Mouse (Mus musculus) forebrain, embryonic 13.5 days (tissue): ENCODE measurements around the gene Cntn6. TPM values are rescaled to one million over a fixed set of nuclear protein-coding genes. Genes with fewer than 3 reads are reported as not detected.

Experiments used
- ATAC-seq: fragments of 200-750 bp; cut with Nextera tagmentation; 2 replicates; pipeline ENCODE4 v1.8.0; 2017
- H3K27ac ChIP-seq: fragments of 300-500 bp; sonication (generic); 2 replicates; pipeline ENCODE4 v1.5.1; 2015; ENCODE audit warnings: inconsistent platforms, mild to moderate bottlenecking, moderate library complexity
- H3K27me3 ChIP-seq: fragments of 300-500 bp; sonication (generic); 2 replicates; pipeline ENCODE4 v1.6.1; 2015; ENCODE audit warnings: mild to moderate bottlenecking, inconsistent platforms
- H3K36me3 ChIP-seq: fragments of 300-500 bp; sonication (generic); 2 replicates; pipeline ENCODE4 v1.6.1; 2015; ENCODE audit warnings: mild to moderate bottlenecking, inconsistent platforms; ENCODE audit not compliant: poor library complexity, severe bottlenecking
- H3K4me1 ChIP-seq: fragments of 300-500 bp; sonication (generic); 2 replicates; pipeline ENCODE4 v1.6.1; 2015; ENCODE audit warnings: inconsistent platforms
- H3K4me2 ChIP-seq: fragments of 300-500 bp; sonication (generic); 2 replicates; pipeline ENCODE4 v1.6.1; 2015; ENCODE audit warnings: inconsistent platforms, mild to moderate bottlenecking, moderate library complexity
- H3K4me3 ChIP-seq: fragments of 300-500 bp; sonication (generic); 2 replicates; pipeline ENCODE4 v1.5.1; 2015; ENCODE audit warnings: mild to moderate bottlenecking, inconsistent platforms
- H3K9ac ChIP-seq: fragments of 300-500 bp; sonication (generic); 2 replicates; pipeline ENCODE4 v1.6.1; 2015; ENCODE audit warnings: mild to moderate bottlenecking, inconsistent platforms
- H3K9me3 ChIP-seq: fragments of 300-500 bp; sonication (generic); replicated peaks from 2 replicates; pipeline ENCODE4 v1.6.1; 2016; ENCODE audit warnings: inconsistent platforms
- WGBS: fragments of 180-500 bp; shearing (Covaris S2); methylation state at CpG from one replicate; pipeline ENCODE4 v1.1.7; 2015; 5-methylcytosine and 5-hydroxymethylcytosine counted together
- polyA plus RNA-seq: library from polyadenylated mRNA; unstranded; fragments of >200 nt; fragmentation: Nextera tagmentation; extraction: Ambion mirVana; gene quantifications from 2 replicates; pipeline ENCODE4 v1.2.1, GENCODE M21; 2015

Cntn6 gene
- polyA plus RNA-seq, 1 experiment from 2014 or later: 2.4 TPM

GRCm38 (mm10) chr6:104787502-104787901, 294.9 kb downstream of the Cntn6 start:
- H3K36me3 ChIP-seq: no peaks in the 10 kb centered on the region
- no peak overlapping the region for H3K9ac ChIP-seq
- H3K9me3 ChIP-seq: no peaks in the 10 kb centered on the region
- ATAC-seq: no peak
- no peaks in the 10 kb centered on the region for H3K27me3 ChIP-seq
- H3K4me1 ChIP-seq: no peaks in the 10 kb centered on the region
- 62% methylated on average over 2 of the region's 2 CpGs for WGBS
- no peak overlapping the region for H3K4me3 ChIP-seq
- no peak overlapping the region for H3K4me2 ChIP-seq
- H3K27ac ChIP-seq: no peak overlapping the region

GRCm38 (mm10) chr6:104808526-104808925, 315.9 kb downstream of the Cntn6 start:
- 36% methylated on average over 4 of the region's 4 CpGs for WGBS
- no peak overlapping the region for H3K9ac ChIP-seq

GRCm38 (mm10) chr6:104815610-104816009, 323.0 kb downstream of the Cntn6 start:
- Histone ChIP-seq H3K4me2 (no peak overlapping the region), H3K27me3 (no peaks in the 10 kb centered on the region), H3K27ac (no peak overlapping the region), H3K9me3 (no peaks in the 10 kb centered on the region), H3K9ac (no peak overlapping the region), H3K36me3 (no peaks in the 10 kb centered on the region), H3K4me3 (no peak overlapping the region), H3K4me1 (no peaks in the 10 kb centered on the region)
- 92% methylated on average over 2 of the region's 2 CpGs for WGBS
- 0 out of 2 replicates have a peak, but pooled peaks have one; percentile 21 for ATAC-seq

More at GRCm38 (mm10) chr6:104808526-104808925, 315.9 kb downstream of the Cntn6 start:
- Histone ChIP-seq H3K9me3 (no peaks in the 10 kb centered on the region), H3K27me3 (no peaks in the 10 kb centered on the region), H3K4me2 (no peak overlapping the region), H3K4me1 (peaks cover 4% of the 10 kb centered on the region; the same call in 1 of the 2 replicates), H3K4me3 (no peak overlapping the region), H3K27ac (no peak overlapping the region), H3K36me3 (no peaks in the 10 kb centered on the region)
- ATAC-seq: peak; percentile 84

GRCm38 (mm10) chr6:104879711-104880110, 387.1 kb downstream of the Cntn6 start:
- Histone ChIP-seq H3K27ac (no peak overlapping the region), H3K4me3 (no peak overlapping the region), H3K4me2 (no peak overlapping the region), H3K9me3 (no peaks in the 10 kb centered on the region), H3K4me1 (peaks cover 3% of the 10 kb centered on the region; the same call in 1 of the 2 replicates), H3K36me3 (no peaks in the 10 kb centered on the region), H3K9ac (no peak overlapping the region), H3K27me3 (no peaks in the 10 kb centered on the region)
- ATAC-seq: peak; percentile 69
- 42% methylated on average over 1 of the region's 1 CpGs for WGBS

GRCm38 (mm10) chr6:104884021-104884420, 391.4 kb downstream of the Cntn6 start:
- peaks cover 3% of the 10 kb centered on the region; the same call in 1 of the 2 replicates for H3K4me1 ChIP-seq
- H3K9me3 ChIP-seq: no peaks in the 10 kb centered on the region
- 20% methylated on average over 2 of the region's 2 CpGs for WGBS
- no peak overlapping the region for H3K4me3 ChIP-seq
- no peak overlapping the region for H3K27ac ChIP-seq
- H3K4me2 ChIP-seq: no peak overlapping the region
- no peak overlapping the region for H3K9ac ChIP-seq
- H3K36me3 ChIP-seq: no peaks in the 10 kb centered on the region
- H3K27me3 ChIP-seq: no peaks in the 10 kb centered on the region
- no peak for ATAC-seq

GRCm38 (mm10) chr6:104885829-104886228, 393.2 kb downstream of the Cntn6 start:
- H3K4me3 ChIP-seq: no peak overlapping the region
- H3K36me3 ChIP-seq: no peaks in the 10 kb centered on the region
- H3K9me3 ChIP-seq: no peaks in the 10 kb centered on the region
- H3K4me1 ChIP-seq: no peaks in the 10 kb centered on the region
- H3K27ac ChIP-seq: no peak overlapping the region
- ATAC-seq: no peak
- no peak overlapping the region for H3K9ac ChIP-seq
- no peaks in the 10 kb centered on the region for H3K27me3 ChIP-seq
- no peak overlapping the region for H3K4me2 ChIP-seq

- Histone ChIP-seq H3K36me3 (no peaks in the 10 kb centered on the region), H3K9me3 (no peaks in the 10 kb centered on the region), H3K9ac (no peak overlapping the region), H3K4me2 (no peak overlapping the region), H3K27me3 (no peaks in the 10 kb centered on the region), H3K4me3 (no peak overlapping the region), H3K4me1 (no peaks in the 10 kb centered on the region), H3K27ac (no peak overlapping the region)
- ATAC-seq: no peak
- WGBS: 90% methylated on average over 3 of the region's 3 CpGs
Measured at GRCm38 (mm10) chr6:104891071-104891470, 398.5 kb downstream of the Cntn6 start.
